Mouse (Mus musculus): ENCODE data around the gene Dcst1. TPM values are rescaled to one million over a fixed set of nuclear protein-coding genes. Genes with fewer than 3 reads are reported as not detected.
A peak's percentile ranks its signal among the peaks of the same experiment; 100 is the strongest.

The Dcst1 gene
- polyA plus RNA-seq, 1 experiment: 2.2 TPM

DNA sequence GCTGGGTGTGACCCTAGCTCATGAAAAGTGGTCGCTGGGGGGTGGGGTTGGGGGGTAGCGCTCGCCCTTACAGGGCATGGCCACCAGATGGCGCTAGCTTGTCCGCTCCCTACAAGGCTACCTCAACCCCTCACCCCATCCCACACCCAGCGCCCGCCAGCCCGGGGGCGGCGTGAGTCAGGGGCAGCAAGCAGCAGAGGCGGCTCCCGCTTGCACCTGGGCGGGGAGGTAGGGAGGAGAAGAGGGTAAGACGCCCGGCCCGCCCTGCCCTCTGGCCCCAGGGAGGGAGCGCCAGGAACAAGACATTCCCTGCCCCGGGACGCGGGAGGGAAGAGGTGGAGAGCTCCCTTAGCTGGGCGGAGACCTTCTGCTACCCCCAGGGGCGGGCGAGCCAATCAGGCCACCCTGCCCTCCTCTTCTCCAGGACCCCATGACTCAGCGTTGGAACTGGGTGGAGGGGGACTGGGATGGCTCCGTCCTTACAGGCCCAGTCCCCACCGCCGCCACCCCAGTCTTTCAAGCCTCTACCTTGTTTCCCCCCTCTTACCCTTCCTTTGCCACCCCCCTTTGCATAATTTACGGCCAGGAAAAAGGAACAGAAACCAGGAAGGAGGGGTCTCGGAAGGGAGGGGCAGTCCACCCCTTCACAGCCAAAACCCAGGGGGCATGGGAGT, 13.5 kb upstream of the Dcst1 start:
- 8% methylated on average over 29 of the region's 29 CpGs for WGBS
- TF ChIP-seq CTCF (conservative IDR thresholded peaks at IDR 0.05; ENCODE audit: insufficient read depth, insufficient read length, low read depth, low read length): peak; percentile 73
- no peak for TF ChIP-seq POLR2A (IDR thresholded peaks at IDR 0.05; ENCODE audit: low read depth, low read length)
- peak; percentile 79 for DNase-seq
- no peak overlapping the region for H3K27ac ChIP-seq (ENCODE audit: insufficient read depth, low read depth, low read length)
- H3K4me3 ChIP-seq (ENCODE audit: insufficient read depth, low read depth, low read length): peak overlapping the region; percentile 57
- H3K27me3 ChIP-seq (replicated peaks; ENCODE audit: control insufficient read depth, insufficient read depth, low read length): no peaks in the 10 kb centered on the region
- peaks cover 6% of the 10 kb centered on the region; the same call in 1 of the 2 replicates for H3K4me1 ChIP-seq (ENCODE audit: control insufficient read depth, insufficient read depth, low read length)
- H3K36me3 ChIP-seq (ENCODE audit: control insufficient read depth, insufficient read depth, low read length): 0 out of 2 replicates have a peak, but pooled peaks cover 1% of the 10 kb centered on the region

DNA sequence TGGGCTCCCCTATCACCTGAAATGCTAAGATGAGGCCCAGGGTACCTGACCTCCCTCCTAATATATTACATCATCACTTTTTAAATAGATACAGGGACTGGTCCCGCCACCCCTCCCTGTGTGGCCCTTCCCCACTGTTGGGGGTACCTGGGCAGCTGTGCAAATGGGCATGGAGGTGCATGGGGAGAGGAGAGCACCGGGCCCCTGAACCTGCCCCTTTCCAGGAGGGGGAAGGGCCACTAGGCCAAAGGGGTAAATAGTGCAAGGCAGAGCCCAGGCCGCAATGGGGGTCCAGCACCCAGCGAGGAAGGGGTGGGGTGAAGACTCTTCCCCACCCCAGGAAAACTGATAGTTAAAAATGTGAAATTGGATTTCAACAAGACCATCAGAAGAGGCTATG, 12.8 kb upstream of the Dcst1 start:
- TF ChIP-seq POLR2A (IDR thresholded peaks at IDR 0.05; ENCODE audit: low read depth, low read length) (no peak), CTCF (conservative IDR thresholded peaks at IDR 0.05; ENCODE audit: insufficient read depth, insufficient read length, low read depth, low read length) (no peak)
- DNase-seq: no peak
- Histone ChIP-seq H3K4me3 (ENCODE audit: insufficient read depth, low read depth, low read length) (no peak overlapping the region), H3K27ac (ENCODE audit: insufficient read depth, low read depth, low read length) (no peak overlapping the region), H3K36me3 (ENCODE audit: control insufficient read depth, insufficient read depth, low read length) (0 out of 2 replicates have a peak, but pooled peaks cover 1% of the 10 kb centered on the region), H3K27me3 (replicated peaks; ENCODE audit: control insufficient read depth, insufficient read depth, low read length) (no peaks in the 10 kb centered on the region), H3K4me1 (ENCODE audit: control insufficient read depth, insufficient read depth, low read length) (peaks cover 6% of the 10 kb centered on the region; the same call in 1 of the 2 replicates)
- 85% methylated on average over 4 of the region's 4 CpGs for WGBS

DNA sequence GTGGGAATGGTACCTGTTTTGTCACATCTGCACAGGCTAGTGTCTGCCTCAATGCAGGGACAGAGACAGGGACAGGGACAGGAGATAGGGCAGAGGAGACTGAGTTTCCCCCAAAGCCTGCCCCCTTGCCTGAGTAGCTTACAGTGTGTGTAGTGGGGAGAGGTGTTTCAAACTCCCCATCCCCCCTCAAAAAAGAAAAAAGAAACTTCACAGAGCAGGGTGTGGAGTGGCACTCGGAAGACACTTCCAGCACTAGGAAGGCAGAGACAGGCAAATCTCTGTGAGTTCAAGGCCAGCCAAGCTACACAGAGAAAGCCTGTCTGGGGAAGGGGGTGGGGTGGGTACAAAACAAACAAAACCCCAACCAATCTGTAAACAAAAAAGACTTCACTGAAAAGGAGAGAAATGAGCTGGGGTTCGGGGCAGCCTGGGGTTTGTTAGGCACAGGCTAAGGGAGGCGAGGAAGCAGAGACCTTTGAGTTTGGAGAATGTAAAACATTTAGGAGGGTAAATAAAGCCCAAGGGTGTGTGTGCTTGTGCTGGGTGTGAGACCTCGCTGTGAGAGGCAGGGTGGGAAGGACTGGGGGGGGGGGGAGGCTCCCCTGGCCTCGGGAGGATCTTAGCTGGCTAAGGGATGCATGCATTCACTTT, 8.7 kb upstream of the Dcst1 start:
- Histone ChIP-seq H3K27me3 (replicated peaks; ENCODE audit: control insufficient read depth, insufficient read depth, low read length) (no peaks in the 10 kb centered on the region), H3K4me1 (ENCODE audit: control insufficient read depth, insufficient read depth, low read length) (peaks cover 1% of the 10 kb centered on the region; the same call in 1 of the 2 replicates), H3K4me3 (ENCODE audit: insufficient read depth, low read depth, low read length) (no peak overlapping the region), H3K27ac (ENCODE audit: insufficient read depth, low read depth, low read length) (no peak overlapping the region), H3K36me3 (ENCODE audit: control insufficient read depth, insufficient read depth, low read length) (no peaks in the 10 kb centered on the region)
- no peak for TF ChIP-seq POLR2A (IDR thresholded peaks at IDR 0.05; ENCODE audit: low read depth, low read length)
- TF ChIP-seq CTCF (conservative IDR thresholded peaks at IDR 0.05; ENCODE audit: insufficient read depth, insufficient read length, low read depth, low read length): no peak
- 55% methylated on average over 5 of the region's 5 CpGs for WGBS
- DNase-seq: no peak

DNA sequence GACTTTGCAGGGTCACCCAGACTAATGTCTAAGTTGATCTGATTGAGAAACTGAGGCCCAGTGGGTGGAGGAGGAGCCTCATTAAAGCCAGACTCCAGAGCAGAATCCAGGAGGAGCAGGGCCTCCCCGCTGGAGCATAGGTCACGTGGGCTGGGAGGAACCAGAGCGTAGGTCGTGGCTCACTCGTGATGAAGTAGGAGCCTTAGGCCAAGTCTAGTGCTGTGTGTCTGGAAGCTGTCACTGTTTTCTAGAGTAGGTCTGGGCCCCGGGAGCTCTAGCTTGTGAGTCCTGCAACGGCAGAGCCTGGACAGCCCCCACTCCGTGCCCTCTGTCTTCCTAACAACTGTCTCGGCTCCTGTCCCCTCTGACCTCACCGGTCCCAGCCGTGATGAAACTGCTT, 2.3 kb upstream of the Dcst1 start:
- no peak for TF ChIP-seq CTCF (conservative IDR thresholded peaks at IDR 0.05; ENCODE audit: insufficient read depth, insufficient read length, low read depth, low read length)
- TF ChIP-seq POLR2A (IDR thresholded peaks at IDR 0.05; ENCODE audit: low read depth, low read length): no peak
- no peak overlapping the region for H3K4me3 ChIP-seq (ENCODE audit: insufficient read depth, low read depth, low read length)
- no peaks in the 10 kb centered on the region for H3K27me3 ChIP-seq (replicated peaks; ENCODE audit: control insufficient read depth, insufficient read depth, low read length)
- H3K4me1 ChIP-seq (ENCODE audit: control insufficient read depth, insufficient read depth, low read length): no peaks in the 10 kb centered on the region
- DNase-seq: peak; percentile 40
- 52% methylated on average over 11 of the region's 11 CpGs for WGBS
- H3K27ac ChIP-seq (ENCODE audit: insufficient read depth, low read depth, low read length): no peak overlapping the region
- no peaks in the 10 kb centered on the region for H3K36me3 ChIP-seq (ENCODE audit: control insufficient read depth, insufficient read depth, low read length)

DNA sequence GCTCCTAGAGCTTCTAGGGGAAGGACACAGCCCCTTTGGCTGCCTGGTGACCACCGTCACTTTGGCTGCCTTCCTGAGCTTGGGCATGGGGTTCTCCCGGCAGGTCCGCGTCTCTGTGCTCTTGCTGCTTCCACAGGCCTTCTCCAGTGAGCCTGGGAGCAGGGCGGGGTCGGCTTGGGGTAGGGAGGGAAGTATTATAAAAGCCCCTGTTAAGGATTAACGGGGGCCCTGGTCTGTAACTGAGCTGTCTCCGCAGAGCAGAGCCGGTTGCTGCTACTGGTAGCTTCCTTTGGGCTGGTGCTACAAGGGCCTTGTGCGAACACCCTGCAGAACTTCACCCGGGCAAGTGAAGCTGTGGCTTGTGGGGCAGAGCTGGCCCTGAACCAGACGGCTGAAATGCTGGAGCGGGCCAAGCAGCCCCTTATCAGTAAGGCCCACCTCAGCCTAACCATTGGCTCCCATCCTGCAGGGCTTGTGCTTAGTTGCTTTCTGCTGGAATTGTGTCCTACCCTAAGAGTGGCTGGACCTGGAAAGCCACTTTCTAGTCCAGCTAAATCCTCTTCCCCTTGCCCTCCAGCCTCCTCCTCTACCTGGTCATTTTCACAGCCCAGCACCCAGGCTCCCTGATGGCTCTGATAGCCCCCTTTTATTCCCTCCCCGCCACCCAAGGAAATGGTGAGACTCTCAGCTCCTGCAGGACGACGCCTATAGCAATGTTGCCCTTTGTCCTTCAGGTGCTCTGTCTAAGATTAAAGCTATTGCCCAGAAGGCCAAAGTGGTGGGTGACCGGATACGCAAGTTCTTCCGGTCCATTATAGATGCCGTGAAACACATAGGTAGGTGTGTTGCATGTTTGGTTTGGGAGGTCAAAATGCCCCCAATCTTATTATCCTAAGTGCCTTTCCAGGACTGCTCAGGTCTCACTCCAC, 697 bp upstream of the Dcst1 start:
- 65% methylated on average over 20 of the region's 20 CpGs for WGBS
- no peak for DNase-seq
- no peak overlapping the region for H3K4me3 ChIP-seq (ENCODE audit: insufficient read depth, low read depth, low read length)
- H3K27ac ChIP-seq (ENCODE audit: insufficient read depth, low read depth, low read length): no peak overlapping the region
- no peaks in the 10 kb centered on the region for H3K27me3 ChIP-seq (replicated peaks; ENCODE audit: control insufficient read depth, insufficient read depth, low read length)
- H3K36me3 ChIP-seq (ENCODE audit: control insufficient read depth, insufficient read depth, low read length): no peaks in the 10 kb centered on the region
- H3K4me1 ChIP-seq (ENCODE audit: control insufficient read depth, insufficient read depth, low read length): no peaks in the 10 kb centered on the region
- no peak for TF ChIP-seq CTCF (conservative IDR thresholded peaks at IDR 0.05; ENCODE audit: insufficient read depth, insufficient read length, low read depth, low read length)
- no peak for TF ChIP-seq POLR2A (IDR thresholded peaks at IDR 0.05; ENCODE audit: low read depth, low read length)

DNA sequence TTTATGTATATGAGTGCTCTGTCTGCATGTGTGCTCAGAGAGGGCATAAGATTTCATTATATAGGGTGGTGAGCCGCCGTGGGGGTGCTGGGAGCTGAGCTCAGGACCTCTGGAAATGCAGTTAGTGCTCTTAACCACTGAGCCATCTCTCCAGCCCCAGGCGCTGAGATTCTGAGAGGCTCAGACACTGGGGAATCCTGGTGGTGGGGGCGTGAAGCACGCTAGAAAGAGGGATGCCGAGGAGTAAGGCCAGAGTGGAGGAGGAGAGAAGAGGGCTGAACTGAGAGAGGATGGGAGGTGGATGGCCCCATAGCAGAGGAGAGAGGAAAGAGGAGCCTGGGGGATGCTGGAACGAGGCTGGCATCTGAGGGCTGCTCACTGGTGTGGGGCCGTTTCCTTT, 422 bp downstream of the Dcst1 start:
- Histone ChIP-seq H3K27me3 (replicated peaks; ENCODE audit: control insufficient read depth, insufficient read depth, low read length) (no peaks in the 10 kb centered on the region), H3K4me1 (ENCODE audit: control insufficient read depth, insufficient read depth, low read length) (no peaks in the 10 kb centered on the region), H3K36me3 (ENCODE audit: control insufficient read depth, insufficient read depth, low read length) (no peaks in the 10 kb centered on the region), H3K27ac (ENCODE audit: insufficient read depth, low read depth, low read length) (no peak overlapping the region), H3K4me3 (ENCODE audit: insufficient read depth, low read depth, low read length) (no peak overlapping the region)
- no peak for DNase-seq
- TF ChIP-seq POLR2A (IDR thresholded peaks at IDR 0.05; ENCODE audit: low read depth, low read length): no peak
- no peak for TF ChIP-seq CTCF (conservative IDR thresholded peaks at IDR 0.05; ENCODE audit: insufficient read depth, insufficient read length, low read depth, low read length)
- WGBS: 77% methylated on average over 8 of the region's 8 CpGs

All from kidney, adult 2 months (tissue).